Mouse (Mus musculus): ENCODE results near the gene Psmb9. TPM values are rescaled to one million over a fixed set of nuclear protein-coding genes. Genes with fewer than 3 reads are reported as not detected.

The Psmb9 gene
- not detected for polyA plus RNA-seq (2014; fragmentation: Illumina TruSeq; extraction: RNeasy Lipid Tissue Mini Kit (QIAGEN cat#74804); ENCODE audit: low read depth, low replicate concordance)

DNA sequence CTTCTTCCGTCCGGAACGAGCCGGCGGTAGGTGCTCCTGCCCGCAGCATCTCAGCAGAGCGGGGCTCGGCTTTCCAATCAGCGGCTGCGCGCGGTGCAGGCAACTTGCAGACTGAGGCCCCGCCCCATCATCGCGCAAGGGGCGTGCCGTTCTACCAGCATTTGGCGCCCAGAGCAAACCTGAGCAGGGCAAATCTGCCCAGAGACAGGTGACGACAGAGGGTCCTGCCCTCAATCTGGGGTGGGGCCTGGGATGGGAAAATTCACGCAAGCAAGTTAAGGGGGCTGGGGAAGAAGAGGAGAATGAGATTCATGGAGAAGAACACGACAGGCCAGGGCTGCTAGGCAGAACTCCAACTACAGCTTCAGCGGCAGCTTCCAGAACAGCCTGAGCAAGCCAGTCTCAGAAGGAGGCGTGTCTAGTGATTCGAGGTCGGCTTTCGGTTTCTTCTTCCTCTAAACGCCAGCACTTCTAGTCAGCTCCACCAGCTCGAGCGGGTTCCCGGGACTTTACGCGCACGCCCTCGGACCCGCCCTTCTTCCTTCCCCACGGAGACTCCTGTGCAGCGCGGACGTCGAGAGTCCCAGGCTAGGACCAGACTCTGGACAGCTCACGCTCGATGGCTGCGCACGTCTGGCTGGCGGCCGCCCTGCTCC, at the start of gene Psmb9, which contains the start of gene Tap1:
Gene Psmb9 (minus strand): TSS at position 504 of the 656 bp plus-strand sequence.
Gene Tap1 (plus strand): TSS at position 293 of the 656 bp plus-strand sequence.

DNA sequence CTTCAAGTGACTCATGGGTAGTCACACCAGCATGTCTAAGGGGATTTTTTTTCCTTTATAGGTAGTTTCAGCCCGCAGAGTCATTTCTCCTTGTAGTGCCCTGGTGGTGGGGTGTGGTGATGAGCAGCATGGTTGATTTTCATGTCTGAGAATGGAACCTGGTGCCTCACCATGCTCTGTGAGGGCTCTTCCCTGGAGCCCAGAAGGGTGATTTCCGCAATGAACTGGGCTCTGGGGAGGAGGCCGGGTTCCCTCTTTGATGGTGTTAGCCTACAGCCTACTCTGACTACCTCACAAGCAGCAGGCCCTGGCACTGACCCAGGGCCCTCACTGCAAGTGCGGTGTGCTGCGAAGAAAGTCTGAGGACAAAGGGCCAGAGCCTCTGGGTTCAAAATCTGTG, 15.9 kb upstream of the Psmb9 start, which contains the start of gene Tap2:
Gene Tap2 (plus strand): TSS at position 84 of the 400 bp plus-strand sequence.

DNA sequence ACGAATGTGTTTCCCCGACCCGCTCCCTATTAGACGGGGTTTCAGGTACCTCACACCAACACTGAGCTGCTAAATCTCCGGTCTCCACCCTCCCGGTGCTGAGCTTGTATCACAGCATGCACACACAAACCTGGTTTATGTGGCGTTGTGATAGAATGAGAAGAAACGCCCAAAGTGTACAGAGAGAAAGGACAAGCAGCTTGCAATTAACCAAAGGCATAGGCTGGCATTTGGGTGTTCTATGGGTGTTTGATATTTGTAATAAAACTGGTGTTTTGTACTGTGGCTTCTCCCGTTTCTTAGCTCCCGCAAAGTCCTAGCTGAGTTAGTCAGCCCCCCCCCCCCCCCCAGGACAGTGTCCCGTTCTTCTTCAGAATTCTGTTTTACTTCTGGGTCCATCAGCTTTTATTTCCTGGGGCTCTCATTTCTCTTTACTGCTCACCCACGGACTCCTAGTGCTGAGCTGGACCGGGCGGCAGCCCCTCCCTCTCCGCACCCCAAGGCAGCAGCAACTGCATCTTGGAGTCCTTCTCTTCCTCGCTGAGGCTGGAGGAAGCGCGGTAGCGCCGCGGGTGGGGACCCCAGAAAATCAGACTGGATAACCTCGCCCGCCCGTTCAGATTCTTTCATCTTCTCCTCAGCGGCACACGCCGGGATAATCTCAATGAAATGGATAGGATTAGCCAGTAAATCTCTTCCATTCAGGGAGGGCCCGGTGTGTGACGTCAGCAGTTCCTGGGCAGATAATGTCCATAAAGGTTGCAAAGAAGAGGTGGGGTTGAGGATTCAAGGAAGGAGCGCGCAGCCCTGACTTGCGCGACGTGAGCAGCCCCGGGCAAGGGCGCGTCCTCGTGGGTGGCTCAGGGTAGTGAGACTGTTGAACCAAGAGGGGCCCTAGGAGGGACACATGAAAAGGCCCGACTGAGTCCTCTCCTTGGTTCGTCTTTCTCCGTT, 9.7 kb upstream of the Psmb9 start, which contains the start of gene Psmb8:
Gene Psmb8 (plus strand): TSS at position 781 of the 954 bp plus-strand sequence.

DNA sequence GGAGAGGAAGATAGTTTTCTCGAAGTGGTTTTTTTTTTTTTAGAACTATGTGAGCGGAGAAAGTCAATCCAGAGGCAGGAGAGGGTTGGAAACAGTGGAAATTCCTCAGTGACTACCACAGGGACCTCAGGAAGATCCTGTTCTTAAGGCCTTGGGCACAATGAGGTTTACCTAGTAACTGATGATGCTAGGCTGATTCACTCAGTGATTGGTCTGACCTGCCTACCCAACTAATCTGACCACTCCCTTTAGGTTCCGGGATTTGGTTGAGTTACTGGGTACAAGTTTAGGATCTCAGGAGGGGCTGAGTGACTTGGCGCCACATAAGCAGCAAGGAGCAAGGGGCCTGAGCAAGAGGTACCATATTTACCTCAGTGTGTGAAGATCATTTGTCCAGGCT, 34.6 kb downstream of the Psmb9 start, which contains the start of gene H2-DMb1:
Gene H2-DMb1 (plus strand): TSS at position 150 of the 400 bp plus-strand sequence.

DNA sequence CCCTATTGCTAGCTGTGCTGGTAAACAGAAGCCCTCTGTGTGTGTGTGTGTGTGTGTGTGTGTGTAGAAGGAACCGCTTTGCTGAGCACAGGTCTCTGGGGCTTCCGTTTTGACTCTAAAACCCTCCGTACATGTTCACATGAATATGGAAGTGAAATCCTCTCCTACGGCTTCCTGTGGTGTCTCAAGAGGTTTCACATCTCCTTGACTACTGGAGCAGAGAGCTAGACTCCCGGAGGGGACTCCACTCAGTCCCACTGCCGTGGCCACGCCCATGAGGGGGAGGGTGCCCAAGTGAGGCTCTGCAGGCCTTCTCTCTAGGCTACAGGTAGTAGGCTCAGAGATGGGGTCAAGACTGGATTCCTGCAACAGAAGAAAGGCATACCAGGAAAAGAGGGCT, 44.5 kb downstream of the Psmb9 start, which contains the start of gene H2-DMb2:
Gene H2-DMb2 (plus strand): TSS at position 275 of the 400 bp plus-strand sequence.

Other genes starting within 250 kb of the Psmb9 start
- 15.7 TPM for gene Pfdn6, start 247.4 kb downstream of the Psmb9 start, polyA plus RNA-seq (2014; fragmentation: Illumina TruSeq; extraction: RNeasy Lipid Tissue Mini Kit (QIAGEN cat#74804); ENCODE audit: low read depth, low replicate concordance)
- gene Wdr46, start 247.1 kb downstream of the Psmb9 start, polyA plus RNA-seq (2014; fragmentation: Illumina TruSeq; extraction: RNeasy Lipid Tissue Mini Kit (QIAGEN cat#74804); ENCODE audit: low read depth, low replicate concordance), result 0.24 TPM
- gene B3galt4, start 236.3 kb downstream of the Psmb9 start, polyA plus RNA-seq (2014; fragmentation: Illumina TruSeq; extraction: RNeasy Lipid Tissue Mini Kit (QIAGEN cat#74804); ENCODE audit: low read depth, low replicate concordance), result not detected
- gene Vps52, start 232.0 kb downstream of the Psmb9 start, polyA plus RNA-seq (2014; fragmentation: Illumina TruSeq; extraction: RNeasy Lipid Tissue Mini Kit (QIAGEN cat#74804); ENCODE audit: low read depth, low replicate concordance), result 2.9 TPM
- 17.5 TPM for gene Rps18, start 231.8 kb downstream of the Psmb9 start, polyA plus RNA-seq (2014; fragmentation: Illumina TruSeq; extraction: RNeasy Lipid Tissue Mini Kit (QIAGEN cat#74804); ENCODE audit: low read depth, low replicate concordance)
- 78.8 TPM for gene H2-K1, start 187.4 kb downstream of the Psmb9 start, polyA plus RNA-seq (2014; fragmentation: Illumina TruSeq; extraction: RNeasy Lipid Tissue Mini Kit (QIAGEN cat#74804); ENCODE audit: low read depth, low replicate concordance)
- 0.44 TPM for gene Ring1, start 163.1 kb downstream of the Psmb9 start, polyA plus RNA-seq (2014; fragmentation: Illumina TruSeq; extraction: RNeasy Lipid Tissue Mini Kit (QIAGEN cat#74804); ENCODE audit: low read depth, low replicate concordance)
- gene H2-Ke6, start 159.7 kb downstream of the Psmb9 start, polyA plus RNA-seq (2014; fragmentation: Illumina TruSeq; extraction: RNeasy Lipid Tissue Mini Kit (QIAGEN cat#74804); ENCODE audit: low read depth, low replicate concordance), result 3.7 TPM
- gene Slc39a7, start 156.1 kb downstream of the Psmb9 start, polyA plus RNA-seq (2014; fragmentation: Illumina TruSeq; extraction: RNeasy Lipid Tissue Mini Kit (QIAGEN cat#74804); ENCODE audit: low read depth, low replicate concordance), result 0.73 TPM
- 0.77 TPM for gene Rxrb, start 156.0 kb downstream of the Psmb9 start, polyA plus RNA-seq (2014; fragmentation: Illumina TruSeq; extraction: RNeasy Lipid Tissue Mini Kit (QIAGEN cat#74804); ENCODE audit: low read depth, low replicate concordance)
- not detected for gene Col11a2, start 148.3 kb downstream of the Psmb9 start, polyA plus RNA-seq (2014; fragmentation: Illumina TruSeq; extraction: RNeasy Lipid Tissue Mini Kit (QIAGEN cat#74804); ENCODE audit: low read depth, low replicate concordance)
- gene H2-Oa, start 95.4 kb downstream of the Psmb9 start, polyA plus RNA-seq (2014; fragmentation: Illumina TruSeq; extraction: RNeasy Lipid Tissue Mini Kit (QIAGEN cat#74804); ENCODE audit: low read depth, low replicate concordance), result not detected
- gene H2-DMa, start 68.2 kb downstream of the Psmb9 start, polyA plus RNA-seq (2014; fragmentation: Illumina TruSeq; extraction: RNeasy Lipid Tissue Mini Kit (QIAGEN cat#74804); ENCODE audit: low read depth, low replicate concordance), result not detected
- gene Brd2, start 65.1 kb downstream of the Psmb9 start, polyA plus RNA-seq (2014; fragmentation: Illumina TruSeq; extraction: RNeasy Lipid Tissue Mini Kit (QIAGEN cat#74804); ENCODE audit: low read depth, low replicate concordance), result 167 TPM
- gene H2-DMb2, start 44.5 kb downstream of the Psmb9 start, polyA plus RNA-seq (2014; fragmentation: Illumina TruSeq; extraction: RNeasy Lipid Tissue Mini Kit (QIAGEN cat#74804); ENCODE audit: low read depth, low replicate concordance), result 0.44 TPM
- gene H2-DMb1, start 34.7 kb downstream of the Psmb9 start, polyA plus RNA-seq (2014; fragmentation: Illumina TruSeq; extraction: RNeasy Lipid Tissue Mini Kit (QIAGEN cat#74804); ENCODE audit: low read depth, low replicate concordance), result 7.9 TPM
- 1.2 TPM for gene Tap1, start 211 bp downstream of the Psmb9 start, polyA plus RNA-seq (2014; fragmentation: Illumina TruSeq; extraction: RNeasy Lipid Tissue Mini Kit (QIAGEN cat#74804); ENCODE audit: low read depth, low replicate concordance)
- 0.73 TPM for gene Psmb8, start 10.0 kb upstream of the Psmb9 start, polyA plus RNA-seq (2014; fragmentation: Illumina TruSeq; extraction: RNeasy Lipid Tissue Mini Kit (QIAGEN cat#74804); ENCODE audit: low read depth, low replicate concordance)
- gene Tap2, start 15.8 kb upstream of the Psmb9 start, polyA plus RNA-seq (2014; fragmentation: Illumina TruSeq; extraction: RNeasy Lipid Tissue Mini Kit (QIAGEN cat#74804); ENCODE audit: low read depth, low replicate concordance), result not detected
- 1.1 TPM for gene H2-Ob, start 51.1 kb upstream of the Psmb9 start, polyA plus RNA-seq (2014; fragmentation: Illumina TruSeq; extraction: RNeasy Lipid Tissue Mini Kit (QIAGEN cat#74804); ENCODE audit: low read depth, low replicate concordance)
- gene H2-Ab1, start 69.9 kb upstream of the Psmb9 start, polyA plus RNA-seq (2014; fragmentation: Illumina TruSeq; extraction: RNeasy Lipid Tissue Mini Kit (QIAGEN cat#74804); ENCODE audit: low read depth, low replicate concordance), result 18.3 TPM
- 51.8 TPM for gene H2-Aa, start 100.1 kb upstream of the Psmb9 start, polyA plus RNA-seq (2014; fragmentation: Illumina TruSeq; extraction: RNeasy Lipid Tissue Mini Kit (QIAGEN cat#74804); ENCODE audit: low read depth, low replicate concordance)
- 2.6 TPM for gene H2-Eb1, start 118.1 kb upstream of the Psmb9 start, polyA plus RNA-seq (2014; fragmentation: Illumina TruSeq; extraction: RNeasy Lipid Tissue Mini Kit (QIAGEN cat#74804); ENCODE audit: low read depth, low replicate concordance)
- not detected for gene H2-Eb2, start 137.9 kb upstream of the Psmb9 start, polyA plus RNA-seq (2014; fragmentation: Illumina TruSeq; extraction: RNeasy Lipid Tissue Mini Kit (QIAGEN cat#74804); ENCODE audit: low read depth, low replicate concordance)
- gene Btnl2, start 167.1 kb upstream of the Psmb9 start, polyA plus RNA-seq (2014; fragmentation: Illumina TruSeq; extraction: RNeasy Lipid Tissue Mini Kit (QIAGEN cat#74804); ENCODE audit: low read depth, low replicate concordance), result not detected
- not detected for gene Btnl1, start 189.4 kb upstream of the Psmb9 start, polyA plus RNA-seq (2014; fragmentation: Illumina TruSeq; extraction: RNeasy Lipid Tissue Mini Kit (QIAGEN cat#74804); ENCODE audit: low read depth, low replicate concordance)
- 1.9 TPM for gene BC051142, start 211.1 kb upstream of the Psmb9 start, polyA plus RNA-seq (2014; fragmentation: Illumina TruSeq; extraction: RNeasy Lipid Tissue Mini Kit (QIAGEN cat#74804); ENCODE audit: low read depth, low replicate concordance)

Measured in kidney, adult 10 weeks (tissue).